Mouse (Mus musculus): Measurements from ENCODE around the gene Ufsp2.

Gene Ufsp2

GRCm38 (mm10) chr8:45975126-45975836 lies at the start of gene Ufsp2, which contains the start of gene 1700029J07Rik:
Gene Ufsp2, plus strand, starts transcription at chr8:45975528.
Gene 1700029J07Rik, minus strand, starts transcription at chr8:45975252.
- peak; percentile 97 to 98 for DNase-seq

- peak; percentile 82 to 94 for DNase-seq
Measured at GRCm38 (mm10) chr8:45934582-45935014, 40.7 kb upstream of the Ufsp2 start, which contains the start of gene Ccdc110. Gene Ccdc110, plus strand, starts transcription at chr8:45934619.

DNA sequence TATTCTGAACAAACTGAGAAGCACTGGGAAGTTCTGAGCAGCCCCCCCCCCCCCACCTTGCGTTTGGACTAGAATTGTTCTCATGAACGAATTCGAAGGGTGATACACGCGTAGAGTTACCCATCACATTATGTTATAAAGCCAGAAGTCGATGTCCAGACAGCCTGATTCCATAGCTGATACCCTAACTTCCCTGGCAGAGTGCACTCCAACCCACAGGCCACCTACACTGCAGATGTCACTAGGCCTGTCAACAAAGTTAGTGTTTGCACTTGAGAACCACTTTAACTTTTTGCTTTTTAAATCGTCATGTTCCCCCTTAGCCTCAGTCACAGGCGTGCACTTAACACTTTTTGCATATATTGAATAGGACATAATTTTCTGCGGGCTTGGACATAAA lies 38.3 kb upstream of the Ufsp2 start:
- no peak for DNase-seq

DNA sequence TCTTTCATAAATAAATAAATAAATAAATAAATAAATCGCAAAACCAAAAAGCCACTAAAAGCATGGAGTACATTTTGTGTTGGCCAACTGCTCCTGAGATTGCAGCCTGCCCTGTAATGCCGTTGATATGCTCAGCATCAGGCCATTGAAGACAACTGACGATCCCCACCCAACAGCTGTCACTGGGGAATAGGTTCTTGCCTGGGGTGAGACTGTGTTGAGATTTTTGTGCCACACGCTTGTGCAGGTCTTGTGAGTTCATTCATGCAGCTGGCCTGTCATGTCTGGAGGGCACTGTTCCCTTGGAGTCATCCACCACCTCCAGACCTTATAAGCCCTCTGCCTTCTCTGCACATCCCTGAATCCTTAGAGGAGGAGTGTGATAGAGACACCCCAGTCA lies 29.0 kb upstream of the Ufsp2 start:
- no peak for DNase-seq

GRCm38 (mm10) chr8:45950622-45951021 lies 24.7 kb upstream of the Ufsp2 start:
- DNase-seq: no peak

DNA sequence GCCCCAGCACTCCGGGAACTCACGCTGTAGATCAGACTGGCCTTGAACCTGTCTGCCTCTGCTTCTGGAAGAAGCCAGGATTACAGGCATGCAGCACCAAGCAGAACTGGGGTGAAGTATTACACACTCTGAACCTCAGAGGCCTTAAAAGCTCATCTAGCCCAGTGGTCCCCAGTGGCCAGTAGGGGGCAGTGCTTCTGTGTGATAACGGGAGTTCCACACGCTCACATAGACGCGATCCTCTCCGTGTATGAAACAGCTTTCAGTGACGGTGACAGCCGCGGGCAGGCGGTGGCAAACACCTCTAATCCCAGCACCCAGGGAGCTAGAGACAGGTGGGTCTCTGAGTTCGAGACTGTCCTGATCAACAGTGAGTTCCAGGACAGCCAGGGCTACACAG lies 4.4 kb upstream of the Ufsp2 start:
- no peak for DNase-seq

DNA sequence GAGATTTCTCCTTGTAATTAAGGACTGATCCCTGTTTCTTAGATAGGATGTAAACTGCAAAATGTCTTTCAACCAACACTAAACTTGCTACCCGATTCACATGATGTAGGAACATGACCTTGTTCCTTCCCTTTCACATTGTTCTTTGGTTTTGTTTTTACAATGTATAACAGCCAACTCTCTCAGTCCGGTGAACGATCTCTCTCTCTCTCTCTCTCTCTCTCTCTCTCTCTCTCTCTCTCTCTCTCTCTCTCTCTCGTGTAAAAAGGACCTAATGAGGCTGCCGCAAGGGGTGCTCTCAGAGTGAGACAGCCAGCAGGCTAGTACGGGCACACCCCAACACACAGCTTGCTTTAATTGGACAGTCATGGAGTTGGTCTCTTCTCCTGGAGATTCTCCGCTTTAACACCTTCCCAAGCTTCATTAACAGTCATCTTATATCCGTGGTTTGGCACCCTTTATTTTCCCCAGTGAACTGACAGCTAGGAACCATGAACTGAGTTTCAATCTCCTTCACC lies 1.3 kb upstream of the Ufsp2 start:
- no peak for DNase-seq

DNA sequence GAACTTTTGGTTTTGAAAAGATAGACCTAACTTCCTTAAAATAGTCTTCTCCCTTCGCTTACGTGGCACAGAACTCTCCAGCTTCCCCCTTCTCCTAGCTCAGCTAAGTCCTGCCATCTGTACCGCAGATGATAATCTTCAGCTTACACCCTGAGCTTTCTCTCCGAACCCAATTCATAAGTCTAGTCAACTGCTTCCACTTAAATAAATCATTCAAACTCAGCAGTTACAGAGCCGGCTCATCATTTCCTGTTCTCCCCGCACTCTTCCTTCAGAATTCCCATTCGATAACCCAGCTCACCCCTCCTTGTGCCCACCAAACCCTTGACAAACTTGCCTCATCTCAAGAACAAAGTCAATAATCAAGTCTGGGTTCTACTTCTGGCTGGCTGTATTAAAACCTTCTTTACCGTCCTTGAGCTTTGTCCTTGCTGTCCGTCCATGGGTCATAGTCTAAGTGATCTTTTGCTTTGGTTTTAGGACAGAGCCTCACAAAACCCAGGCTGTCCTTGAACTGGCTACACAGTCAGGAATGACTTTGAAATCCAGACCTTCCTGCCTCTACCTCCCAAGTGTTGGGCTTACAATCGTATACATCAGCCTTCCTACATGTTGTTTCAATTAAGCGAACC lies 625 bp downstream of the Ufsp2 start:
- no peak for DNase-seq

- DNase-seq: no peak
Measured at GRCm38 (mm10) chr8:45986665-45987064, 11.3 kb downstream of the Ufsp2 start.

DNA sequence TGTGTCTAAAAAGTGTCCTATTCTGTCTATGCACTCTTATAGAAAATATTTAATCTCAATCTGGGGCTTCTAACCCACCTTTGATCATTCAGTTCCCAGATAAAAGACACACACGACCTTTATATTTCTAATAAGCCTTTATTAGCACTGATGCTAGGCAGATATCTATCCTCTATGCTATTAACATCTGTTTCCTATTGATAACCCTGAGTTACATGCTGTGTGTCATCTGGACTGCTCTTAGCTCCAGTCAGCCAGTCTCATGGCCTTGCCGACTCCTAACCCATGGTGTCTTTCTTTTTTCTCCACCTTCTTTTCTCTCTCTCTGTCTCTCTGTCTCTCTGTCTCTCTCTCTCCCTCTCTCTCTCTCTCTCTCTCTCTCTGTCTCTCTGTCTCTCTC lies 12.9 kb downstream of the Ufsp2 start:
- DNase-seq: no peak

GRCm38 (mm10) chr8:45990631-45991310 lies 15.4 kb downstream of the Ufsp2 start:
- no peak for DNase-seq

GRCm38 (mm10) chr8:45994111-45994510 lies 18.8 kb downstream of the Ufsp2 start:
- no peak for DNase-seq

DNA sequence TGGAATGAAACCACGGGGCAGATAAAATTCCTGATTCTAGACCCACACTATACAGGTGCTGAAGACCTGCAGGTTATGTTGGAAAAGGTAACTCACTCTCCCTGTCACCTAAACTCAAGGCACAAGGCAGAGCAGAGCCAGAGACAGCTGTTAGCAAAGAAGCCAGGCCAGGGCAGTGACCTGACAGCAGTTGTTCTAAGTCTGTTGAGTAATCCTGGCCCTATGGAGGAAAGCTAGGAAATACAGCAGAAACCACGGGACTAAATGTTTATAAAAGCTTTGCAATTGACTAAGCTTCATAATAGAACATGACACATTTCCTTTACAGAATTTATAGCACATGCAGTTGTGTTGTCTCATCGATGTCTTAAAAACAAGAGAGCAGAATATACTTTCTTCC lies 20.2 kb downstream of the Ufsp2 start:
- no peak for DNase-seq

GRCm38 (mm10) chr8:45998228-45998627 lies 22.9 kb downstream of the Ufsp2 start:
- DNase-seq: no peak

- DNase-seq: peak; percentile 36 to 47
Measured at GRCm38 (mm10) chr8:45999138-45999783, 23.9 kb downstream of the Ufsp2 start, which contains the start of gene Lrp2bp. Gene Lrp2bp, plus strand, starts transcription at chr8:45999303.

GRCm38 (mm10) chr8:45999784-46000705 lies 24.7 kb downstream of the Ufsp2 start:
- DNase-seq: peak; percentile 98 to 99

- DNase-seq: no peak
Measured at GRCm38 (mm10) chr8:46005596-46005995, 30.3 kb downstream of the Ufsp2 start, which contains the start of gene Ankrd37. Gene Ankrd37, minus strand, starts transcription at chr8:46005707.

- no peak for DNase-seq
Measured at GRCm38 (mm10) chr8:46007050-46007672, 31.8 kb downstream of the Ufsp2 start.

DNA sequence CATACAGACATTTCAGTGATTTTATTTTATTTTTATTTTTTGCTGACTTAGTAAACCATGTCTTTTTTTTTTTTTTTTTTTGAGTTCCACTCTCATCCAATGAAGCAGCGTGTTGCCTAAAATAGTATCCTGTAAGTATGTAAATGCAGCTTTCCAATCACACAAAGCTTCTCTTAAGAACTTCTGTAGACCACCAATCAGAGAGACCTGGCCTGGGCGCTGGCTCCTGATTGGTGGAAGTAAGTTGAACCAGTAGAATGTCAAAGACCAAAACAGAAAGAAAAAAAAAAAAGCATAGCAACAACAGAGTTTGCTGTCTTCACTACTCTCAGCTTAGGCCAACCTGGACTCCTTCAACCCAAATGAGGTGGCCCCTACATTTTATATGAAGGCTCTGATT lies 35.0 kb downstream of the Ufsp2 start:
- DNase-seq: peak in 1 of 2 experiments; percentile 17

GRCm38 (mm10) chr8:46010746-46011680 lies 35.7 kb downstream of the Ufsp2 start:
- peak; percentile 16 to 19 for DNase-seq

All from kidney, adult 8-10 months (tissue).